Mouse (Mus musculus): ENCODE results near the gene Gm10428.

DNA sequence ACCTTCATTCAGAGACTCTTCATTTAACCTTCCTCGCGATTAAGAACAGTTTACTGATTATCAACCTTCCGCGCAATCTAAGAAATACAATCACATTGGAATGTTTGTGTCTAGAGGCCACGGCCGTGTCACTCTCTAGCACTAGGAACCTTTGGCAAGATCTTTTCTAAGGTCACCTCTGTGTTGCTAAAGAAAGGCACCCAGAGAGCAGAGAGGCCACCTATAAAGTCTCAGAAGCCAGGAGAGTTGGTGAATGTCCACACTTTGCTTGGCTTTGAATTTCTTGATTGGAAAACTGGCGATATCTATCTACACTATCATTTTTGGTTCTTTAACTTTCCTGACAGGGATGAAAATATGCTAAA lies 4.2 kb downstream of the Gm10428 start:
- TF ChIP-seq CTCF (IDR thresholded peaks at IDR 0.05; ENCODE audit: control insufficient read depth, insufficient read depth, insufficient read length), result no peak
- no peak for TF ChIP-seq MYOD1 (IDR thresholded peaks at IDR 0.05; ENCODE audit: control insufficient read depth, insufficient read length, low read depth)
- TF ChIP-seq FOSL1 (IDR thresholded peaks at IDR 0.05; ENCODE audit: insufficient read depth, low read length, poor library complexity, severe bottlenecking), result no peak
- TF ChIP-seq MAX (IDR thresholded peaks at IDR 0.05), result no peak
